Mouse (Mus musculus): ENCODE data around the gene Camkv. TPM values are rescaled to one million over a fixed set of nuclear protein-coding genes. Genes with fewer than 3 reads are reported as not detected.

The Camkv gene
- polyA plus RNA-seq, 1 experiment from 2014 or later = 9.7 TPM

Other genes with a start within 250 kb of the Camkv start
- gene Sema3f, start 225.2 kb upstream of the Camkv start, polyA plus RNA-seq (2015; fragmentation: Nextera tagmentation; extraction: Ambion mirVana) = 37.7 and 44.0 TPM in 2 replicates
- gene Rbm5, start 164.7 kb upstream of the Camkv start, polyA plus RNA-seq (2015; fragmentation: Nextera tagmentation; extraction: Ambion mirVana) = 262 and 274 TPM in 2 replicates
- gene Rbm6, start 62.4 kb upstream of the Camkv start, polyA plus RNA-seq (2015; fragmentation: Nextera tagmentation; extraction: Ambion mirVana) = 102 and 108 TPM in 2 replicates
- gene Mon1a, start 47.5 kb upstream of the Camkv start, polyA plus RNA-seq (2015; fragmentation: Nextera tagmentation; extraction: Ambion mirVana) = 14.7 and 14.9 TPM in 2 replicates
- gene Mst1r, start 28.8 kb upstream of the Camkv start, polyA plus RNA-seq (2015; fragmentation: Nextera tagmentation; extraction: Ambion mirVana) = 5.1 and 6.3 TPM in 2 replicates
- not detected in 2 replicates for gene Actl11, start 7.2 kb upstream of the Camkv start, polyA plus RNA-seq (2015; fragmentation: Nextera tagmentation; extraction: Ambion mirVana)
- gene Traip, start 14.5 kb downstream of the Camkv start, polyA plus RNA-seq (2015; fragmentation: Nextera tagmentation; extraction: Ambion mirVana) = 23.8 and 29.0 TPM in 2 replicates
- 25.7 and 28.1 TPM in 2 replicates for gene Uba7, start 39.8 kb downstream of the Camkv start, polyA plus RNA-seq (2015; fragmentation: Nextera tagmentation; extraction: Ambion mirVana)
- gene Gm20661, start 47.4 kb downstream of the Camkv start, polyA plus RNA-seq (2015; fragmentation: Nextera tagmentation; extraction: Ambion mirVana) = 7.2 and 9.9 TPM in 2 replicates
- gene Inka1, start 50.2 kb downstream of the Camkv start, polyA plus RNA-seq (2015; fragmentation: Nextera tagmentation; extraction: Ambion mirVana) = 79.2 and 86.1 TPM in 2 replicates
- gene Cdhr4, start 56.8 kb downstream of the Camkv start, polyA plus RNA-seq (2015; fragmentation: Nextera tagmentation; extraction: Ambion mirVana) = 13.0 and 14.5 TPM in 2 replicates
- 0.58 and 1.3 TPM in 2 replicates for gene Gm20662, start 60.7 kb downstream of the Camkv start, polyA plus RNA-seq (2015; fragmentation: Nextera tagmentation; extraction: Ambion mirVana)
- 71.4 and 71.9 TPM in 2 replicates for gene Ip6k1, start 66.8 kb downstream of the Camkv start, polyA plus RNA-seq (2015; fragmentation: Nextera tagmentation; extraction: Ambion mirVana)
- 27.4 and 31.5 TPM in 2 replicates for gene Gmppb, start 113.6 kb downstream of the Camkv start, polyA plus RNA-seq (2015; fragmentation: Nextera tagmentation; extraction: Ambion mirVana)
- gene Amigo3, start 117.5 kb downstream of the Camkv start, polyA plus RNA-seq (2015; fragmentation: Nextera tagmentation; extraction: Ambion mirVana) = 3.4 and 3.7 TPM in 2 replicates
- gene Mst1, start 144.8 kb downstream of the Camkv start, polyA plus RNA-seq (2015; fragmentation: Nextera tagmentation; extraction: Ambion mirVana) = 0.38 and 1.0 TPM in 2 replicates
- 31.2 and 36.2 TPM in 2 replicates for gene Rnf123, start 147.7 kb downstream of the Camkv start, polyA plus RNA-seq (2015; fragmentation: Nextera tagmentation; extraction: Ambion mirVana)
- gene Apeh, start 158.9 kb downstream of the Camkv start, polyA plus RNA-seq (2015; fragmentation: Nextera tagmentation; extraction: Ambion mirVana) = 40.8 and 45.6 TPM in 2 replicates

Measured in embryonic facial prominence, embryonic 13.5 days (tissue).